Mouse (Mus musculus) hindbrain, embryonic 14.5 days (tissue): ENCODE measurements at regions not wholly inside any gene's neighbourhood (a gene's known extent, or its start where the extent isn't known, plus 50 kb on each side); places are given as distances from the start of the nearest gene placed in this dataset.

ENCODE experiments used
- ATAC-seq: fragments of 200-750 bp; cut with Nextera tagmentation; 2 replicates; pipeline ENCODE4 v1.8.0; 2017; ENCODE audit warnings: moderate number of reproducible peaks, mild to moderate bottlenecking, moderate TSS enrichment, moderate library complexity; ENCODE audit not compliant: low FRiP score
- DNase-seq: peaks from one replicate; pipeline ENCODE4 v3.0.0-alpha.2; 2015; ENCODE audit warnings: low spot score
- H3K27ac ChIP-seq: fragments of 300-500 bp; sonication (generic); 2 replicates; pipeline ENCODE4 v1.5.1; 2014; ENCODE audit warnings: mild to moderate bottlenecking, moderate library complexity
- H3K27me3 ChIP-seq: fragments of 300-500 bp; sonication (generic); 2 replicates; pipeline ENCODE4 v1.6.1; 2014; ENCODE audit warnings: mild to moderate bottlenecking, low read length, mixed read lengths; ENCODE audit not compliant: control insufficient read depth, insufficient read depth
- H3K36me3 ChIP-seq: fragments of 300-500 bp; sonication (generic); replicated peaks from 2 replicates; pipeline ENCODE4 v1.6.1; 2014; ENCODE audit not compliant: control insufficient read depth, insufficient read depth
- H3K4me1 ChIP-seq: fragments of 300-500 bp; sonication (generic); replicated peaks from 2 replicates; pipeline ENCODE4 v1.6.1; 2014; ENCODE audit warnings: antibody characterized with exemption, low read length, mixed read lengths; ENCODE audit not compliant: control insufficient read depth, insufficient read depth
- H3K4me2 ChIP-seq: fragments of 300-500 bp; sonication (generic); replicated peaks from 2 replicates; pipeline ENCODE4 v1.6.1; 2014; ENCODE audit warnings: mild to moderate bottlenecking, moderate library complexity
- H3K4me3 ChIP-seq: fragments of 300-500 bp; sonication (generic); replicated peaks from 2 replicates; pipeline ENCODE4 v1.5.1; 2014; ENCODE audit warnings: mild to moderate bottlenecking, low read length
- H3K9ac ChIP-seq: fragments of 300-500 bp; sonication (generic); 2 replicates; pipeline ENCODE4 v1.6.1; 2014
- H3K9me3 ChIP-seq: fragments of 300-500 bp; sonication (generic); 2 replicates; pipeline ENCODE4 v1.6.1; 2016; ENCODE audit warnings: low read length; ENCODE audit not compliant: control insufficient read depth
- whole genome bisulfite sequencing: fragments of 180-500 bp; shearing (Covaris S2); extraction: QIAGEN DNeasy Blood & Tissue Kit; methylation state at CpG from one replicate; pipeline ENCODE4 v1.1.7; 2014; 5-methylcytosine and 5-hydroxymethylcytosine counted together

DNA sequence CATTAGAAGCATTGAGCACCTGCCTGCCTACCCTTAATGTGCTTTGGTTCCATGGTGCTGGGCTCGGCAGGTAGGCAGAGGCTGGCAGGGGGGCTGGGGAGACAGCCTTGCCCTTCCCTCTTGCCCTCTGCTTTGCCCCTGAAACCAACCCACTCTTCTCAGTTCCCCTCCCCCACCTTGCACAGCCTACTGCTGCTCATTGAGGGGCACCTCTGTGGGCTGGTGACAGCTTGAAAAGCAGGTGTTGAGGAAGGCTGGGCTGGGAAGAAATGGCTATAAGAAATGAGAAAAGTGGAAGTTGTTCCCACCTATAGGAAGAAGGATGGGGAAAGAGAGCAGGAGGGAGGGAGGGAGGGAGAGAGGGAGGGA lies 167.7 kb upstream of the Sdk2 start:
- Histone ChIP-seq H3K4me3 (no peak overlapping the region), H3K9ac (no peak overlapping the region), H3K36me3 (no peaks in the 10 kb centered on the region), H3K27ac (peak overlapping the region; percentile 63), H3K4me2 (no peak overlapping the region), H3K9me3 (no peaks in the 10 kb centered on the region), H3K4me1 (peaks cover 7% of the 10 kb centered on the region), H3K27me3 (no peaks in the 10 kb centered on the region)
- 0 out of 2 replicates have a peak, but pooled peaks have one; percentile 17 for ATAC-seq
- 25% methylated on average over 1 of the region's 1 CpGs for WGBS
- no peak for DNase-seq

DNA sequence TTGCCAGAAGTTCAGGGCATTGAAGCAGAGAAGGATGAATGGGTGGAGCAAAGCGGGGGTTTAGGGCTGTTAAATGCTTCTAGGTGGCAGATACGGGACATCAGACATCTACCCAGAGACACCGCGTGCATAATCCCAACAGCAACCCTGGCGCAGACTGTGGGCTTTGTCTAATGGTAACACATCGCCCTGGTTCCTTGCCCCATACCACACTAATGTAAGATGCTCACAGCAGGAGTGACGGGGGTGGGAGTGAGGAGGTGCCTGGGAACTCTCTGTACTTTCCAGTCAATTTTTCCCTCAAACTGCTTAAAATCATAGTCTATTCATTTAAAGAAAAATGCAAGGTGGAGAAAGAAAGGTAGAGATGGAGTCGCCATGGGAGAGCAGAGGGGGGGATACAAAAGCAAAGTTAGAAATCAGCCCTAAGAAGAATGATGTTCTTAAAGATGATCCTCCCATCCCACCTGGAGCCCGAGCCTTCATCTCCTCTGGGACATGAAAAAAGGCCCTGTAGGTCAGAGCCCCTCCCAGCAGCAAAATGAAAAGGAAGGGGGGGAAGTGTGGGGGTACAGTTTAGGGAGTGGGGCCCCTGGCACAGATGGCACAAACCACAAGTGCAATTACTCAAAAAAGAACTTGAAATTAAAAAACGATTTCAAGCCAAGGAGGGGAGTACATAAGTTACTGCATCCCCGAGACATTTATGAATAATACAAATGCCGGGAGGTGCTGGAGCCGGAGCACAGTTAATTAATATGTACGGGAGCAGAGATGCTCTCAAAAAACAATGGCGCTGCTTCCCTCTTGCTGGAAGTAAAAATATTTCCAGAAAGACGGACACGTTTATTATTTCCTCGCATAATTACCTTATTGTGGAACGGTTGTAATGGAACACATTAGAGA lies 167.0 kb upstream of the Sdk2 start:
- Histone ChIP-seq H3K27ac (peak overlapping the region; percentile 63), H3K9ac (no peak overlapping the region), H3K27me3 (no peaks in the 10 kb centered on the region), H3K36me3 (no peaks in the 10 kb centered on the region), H3K4me2 (no peak overlapping the region), H3K4me3 (no peak overlapping the region), H3K9me3 (no peaks in the 10 kb centered on the region), H3K4me1 (peaks cover under 1% of the 10 kb centered on the region; the same call in 1 of the 2 replicates)
- ATAC-seq: no peak
- 55% methylated on average over 19 of the region's 19 CpGs for WGBS
- no peak for DNase-seq

DNA sequence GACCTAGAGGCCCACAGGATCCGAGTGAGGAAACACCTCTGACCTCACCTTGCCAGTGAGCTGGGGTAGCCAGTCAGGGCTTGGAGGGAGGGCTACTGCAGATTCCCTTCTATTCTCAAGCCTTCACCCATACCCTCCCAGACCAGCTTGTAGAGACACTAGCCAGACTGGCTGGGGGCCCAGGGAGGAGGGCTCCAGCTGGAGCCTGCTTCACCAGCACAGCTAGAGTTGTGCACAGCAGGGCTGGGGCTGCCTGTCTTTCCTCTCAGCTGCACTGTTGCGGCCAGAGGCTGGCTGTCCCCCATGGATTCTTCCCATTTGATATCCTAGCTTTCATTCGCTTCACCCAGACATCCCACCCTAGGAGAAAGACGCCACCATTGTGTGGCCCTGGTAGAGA lies 165.0 kb upstream of the Sdk2 start:
- ATAC-seq (no peak), DNase-seq (no peak)
- Histone ChIP-seq H3K27ac (no peak overlapping the region), H3K9ac (no peak overlapping the region), H3K4me3 (no peak overlapping the region), H3K36me3 (no peaks in the 10 kb centered on the region), H3K9me3 (no peaks in the 10 kb centered on the region), H3K4me2 (no peak overlapping the region), H3K4me1 (no peaks in the 10 kb centered on the region), H3K27me3 (no peaks in the 10 kb centered on the region)
- 67% methylated on average over 4 of the region's 4 CpGs for WGBS

DNA sequence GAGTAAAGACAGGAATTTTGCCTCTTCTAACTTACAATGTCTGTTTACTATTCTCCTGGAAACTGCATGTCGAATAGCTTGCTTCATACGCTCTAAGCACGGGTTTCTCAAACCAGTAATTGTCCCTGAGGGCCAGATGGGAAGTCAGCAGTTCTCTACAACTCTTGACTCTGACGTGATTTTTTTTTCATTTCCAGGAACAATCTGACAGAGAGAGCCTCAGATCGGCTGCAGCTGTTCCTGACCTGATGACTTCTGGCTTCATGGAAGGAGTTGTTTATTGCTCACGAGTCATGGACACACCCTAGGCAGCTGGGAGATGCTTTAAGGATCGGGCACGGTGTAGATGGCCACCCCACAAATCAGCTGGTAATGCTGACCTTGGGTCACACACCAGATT lies 162.9 kb upstream of the Sdk2 start:
- no peak for DNase-seq
- H3K9me3 ChIP-seq: no peaks in the 10 kb centered on the region
- H3K36me3 ChIP-seq: no peaks in the 10 kb centered on the region
- no peak overlapping the region for H3K4me2 ChIP-seq
- H3K27me3 ChIP-seq: no peaks in the 10 kb centered on the region
- no peak for ATAC-seq
- H3K27ac ChIP-seq: no peak overlapping the region
- H3K4me1 ChIP-seq: no peaks in the 10 kb centered on the region
- H3K4me3 ChIP-seq: no peak overlapping the region
- no peak overlapping the region for H3K9ac ChIP-seq
- WGBS: 74% methylated on average over 8 of the region's 8 CpGs

DNA sequence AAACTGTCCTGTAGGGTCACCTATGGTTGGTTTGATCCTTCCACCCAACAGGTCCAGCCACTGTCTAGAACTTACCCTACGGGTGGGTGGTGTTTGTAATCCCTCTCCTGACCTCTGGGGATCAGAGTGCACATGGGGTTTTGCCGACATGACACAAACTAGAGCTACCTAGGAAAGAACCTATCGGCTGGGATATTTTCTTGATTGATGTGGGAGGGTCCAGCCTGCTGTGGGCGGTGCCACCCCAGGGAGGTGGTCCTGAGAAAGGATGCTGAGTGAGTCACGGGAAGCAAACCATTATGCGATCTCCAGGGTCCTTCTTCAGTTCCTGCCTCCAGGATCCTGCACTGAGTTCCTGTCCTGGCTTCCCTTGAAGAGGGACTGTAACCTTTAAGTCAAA lies 162.3 kb upstream of the Sdk2 start:
- H3K9ac ChIP-seq: no peak overlapping the region
- H3K27me3 ChIP-seq: no peaks in the 10 kb centered on the region
- H3K27ac ChIP-seq: no peak overlapping the region
- no peaks in the 10 kb centered on the region for H3K36me3 ChIP-seq
- H3K9me3 ChIP-seq: no peaks in the 10 kb centered on the region
- 94% methylated on average over 6 of the region's 6 CpGs for WGBS
- DNase-seq (no peak), ATAC-seq (no peak)
- no peak overlapping the region for H3K4me2 ChIP-seq
- no peaks in the 10 kb centered on the region for H3K4me1 ChIP-seq
- H3K4me3 ChIP-seq: no peak overlapping the region

DNA sequence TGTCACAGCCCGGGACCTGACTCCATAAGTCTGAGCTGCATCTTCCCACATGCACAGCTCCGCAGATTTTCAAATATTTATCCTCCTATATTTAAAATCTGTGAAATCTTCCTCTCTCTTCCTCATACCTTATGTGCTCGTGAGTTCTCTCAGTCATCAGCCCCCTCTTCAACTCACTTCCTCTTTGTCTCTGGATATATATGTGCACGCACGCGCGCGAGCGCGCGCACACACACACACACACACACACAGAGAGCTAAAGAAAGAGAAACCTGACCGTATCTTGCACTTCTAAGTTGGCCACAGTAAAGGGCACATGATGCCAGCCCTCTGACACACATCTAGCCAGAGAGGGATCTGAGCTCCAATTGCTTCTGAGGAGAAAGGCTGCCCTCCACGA lies 159.7 kb upstream of the Sdk2 start:
- H3K27me3 ChIP-seq: no peaks in the 10 kb centered on the region
- 93% methylated on average over 13 of the region's 13 CpGs for WGBS
- H3K9ac ChIP-seq: no peak overlapping the region
- ATAC-seq (no peak), DNase-seq (no peak)
- H3K4me3 ChIP-seq: no peak overlapping the region
- H3K4me1 ChIP-seq: no peaks in the 10 kb centered on the region
- no peaks in the 10 kb centered on the region for H3K36me3 ChIP-seq
- H3K9me3 ChIP-seq: no peaks in the 10 kb centered on the region
- no peak overlapping the region for H3K4me2 ChIP-seq
- H3K27ac ChIP-seq: no peak overlapping the region

DNA sequence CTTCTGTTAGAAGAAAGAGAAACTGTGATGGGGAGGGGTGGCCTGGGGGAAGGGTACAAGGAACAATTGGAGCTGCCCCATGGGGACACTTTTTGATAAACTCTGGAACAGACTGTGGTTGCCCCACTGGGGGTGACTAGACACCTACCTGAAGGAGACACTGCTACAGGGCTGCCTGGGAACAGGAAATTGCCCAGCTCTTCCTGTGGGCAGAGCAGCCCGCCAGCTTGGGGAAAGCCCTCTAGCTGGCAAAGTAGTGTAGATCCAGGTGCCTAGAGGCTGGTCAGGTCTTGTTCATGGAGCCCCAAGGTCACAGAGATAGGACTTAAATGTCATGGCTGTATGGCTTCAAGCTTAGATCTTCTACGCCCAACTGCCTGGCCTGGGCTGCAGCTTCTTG lies 157.9 kb upstream of the Sdk2 start:
- WGBS: 90% methylated on average over 2 of the region's 2 CpGs
- DNase-seq (no peak), ATAC-seq (no peak)
- H3K4me2 ChIP-seq: no peak overlapping the region
- no peaks in the 10 kb centered on the region for H3K27me3 ChIP-seq
- no peak overlapping the region for H3K9ac ChIP-seq
- H3K27ac ChIP-seq: no peak overlapping the region
- H3K36me3 ChIP-seq: no peaks in the 10 kb centered on the region
- H3K9me3 ChIP-seq: no peaks in the 10 kb centered on the region
- H3K4me1 ChIP-seq: no peaks in the 10 kb centered on the region
- H3K4me3 ChIP-seq: no peak overlapping the region

DNA sequence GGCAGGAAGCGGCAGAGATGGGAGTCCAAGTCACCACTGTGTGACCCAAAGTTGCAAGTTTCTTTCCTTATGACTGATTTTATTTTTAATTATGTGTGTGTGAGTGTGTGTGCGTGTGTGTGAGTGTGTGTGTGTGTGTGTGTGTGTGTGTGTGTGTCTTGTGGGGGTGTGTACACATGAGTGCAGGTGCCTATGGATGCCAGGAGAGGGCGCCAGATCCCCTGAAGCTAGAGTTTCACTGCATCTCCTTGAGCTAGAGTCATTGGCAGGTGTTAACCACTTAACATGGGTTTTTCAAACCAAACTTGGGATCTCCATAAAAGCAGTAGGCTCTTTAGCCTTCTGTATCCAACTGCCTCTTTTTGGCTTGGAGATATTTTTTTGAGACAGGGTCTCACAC lies 156.2 kb upstream of the Sdk2 start:
- H3K4me1 ChIP-seq: peaks cover 12% of the 10 kb centered on the region
- H3K4me3 ChIP-seq: no peak overlapping the region
- no peak overlapping the region for H3K9ac ChIP-seq
- H3K27me3 ChIP-seq: no peaks in the 10 kb centered on the region
- H3K9me3 ChIP-seq: no peaks in the 10 kb centered on the region
- 84% methylated on average over 3 of the region's 3 CpGs for WGBS
- no peaks in the 10 kb centered on the region for H3K36me3 ChIP-seq
- no peak overlapping the region for H3K27ac ChIP-seq
- no peak for ATAC-seq
- no peak overlapping the region for H3K4me2 ChIP-seq
- DNase-seq: no peak

DNA sequence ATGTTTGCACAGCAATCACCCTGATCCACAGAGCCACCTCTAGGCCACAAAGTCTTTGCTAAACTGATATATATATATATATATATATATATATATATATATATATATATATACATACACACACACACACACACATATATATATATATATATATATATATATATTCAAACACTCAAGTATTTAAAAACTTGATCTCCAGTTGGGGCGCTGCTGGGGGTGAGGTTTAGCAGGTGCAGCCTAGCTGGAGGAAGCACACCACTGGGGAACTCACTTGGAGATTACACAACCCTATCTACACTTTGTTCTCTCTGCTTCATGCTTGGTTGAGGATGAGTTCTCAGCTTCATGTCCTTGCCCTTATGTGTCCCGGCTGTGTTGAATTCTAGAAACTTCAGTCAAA lies 153.6 kb upstream of the Sdk2 start:
- DNase-seq: no peak
- no peak for ATAC-seq
- no peak overlapping the region for H3K9ac ChIP-seq
- H3K4me2 ChIP-seq: no peak overlapping the region
- H3K9me3 ChIP-seq: no peaks in the 10 kb centered on the region
- H3K27ac ChIP-seq: no peak overlapping the region
- H3K27me3 ChIP-seq: no peaks in the 10 kb centered on the region
- 90% methylated on average over 2 of the region's 2 CpGs for WGBS
- H3K4me3 ChIP-seq: no peak overlapping the region
- no peaks in the 10 kb centered on the region for H3K36me3 ChIP-seq
- peaks cover 32% of the 10 kb centered on the region for H3K4me1 ChIP-seq
